Mouse (Mus musculus) MEL (cell line): ENCODE measurements around the gene Prss12. TPM values are rescaled to one million over a fixed set of nuclear protein-coding genes. Genes with fewer than 3 reads are reported as not detected.
A peak's percentile ranks its signal among the peaks of the same experiment; 100 is the strongest.

Experiments
- DNase-seq: peaks from one replicate; pipeline ENCODE4 v3.0.0; 2011; ENCODE audit warnings: low read depth, low spot score
- H3K27ac ChIP-seq: 2 replicates; pipeline ENCODE4 v1.5.1; 2012; ENCODE audit warnings: low read depth, mild to moderate bottlenecking, control low read depth, low read length, moderate library complexity; ENCODE audit not compliant: control insufficient read depth
- H3K27me3 ChIP-seq, 2 experiments: fragments of 150-350 bp in 1 of 2; sonication (generic) in 1 of 2; 2 replicates each; pipeline ENCODE4 v1.6.1; 2012; ENCODE audit warnings: low read length in 2 of 2, mild to moderate bottlenecking in 2 of 2, improper control_type of control experiment in 1 of 2, moderate library complexity in 1 of 2; ENCODE audit not compliant: insufficient read depth in 2 of 2, control insufficient read depth in 1 of 2
- H3K36me3 ChIP-seq, 2 experiments: 2 replicates each; pipeline ENCODE4 v1.6.1; 2012 to 2014; ENCODE audit warnings: low read length in 2 of 2, improper control_type of control experiment in 1 of 2, inconsistent platforms in 1 of 2, mild to moderate bottlenecking in 1 of 2; ENCODE audit not compliant: insufficient read depth in 2 of 2, control insufficient read depth in 1 of 2
- H3K4me1 ChIP-seq, 2 experiments: fragments of 150-350 bp in 1 of 2; sonication (generic) in 1 of 2; 2 replicates each; pipeline ENCODE4 v1.6.1; 2012; ENCODE audit warnings: low read length in 2 of 2, improper control_type of control experiment in 1 of 2, mild to moderate bottlenecking in 1 of 2; ENCODE audit not compliant: insufficient read depth in 2 of 2, control insufficient read depth in 1 of 2
- H3K4me3 ChIP-seq, 2 experiments: fragments of 150-350 bp in 1 of 2; sonication (generic) in 1 of 2; 2 replicates each; pipeline ENCODE4 v1.5.1; 2012; ENCODE audit warnings: low read depth in 2 of 2, low read length in 2 of 2, mild to moderate bottlenecking in 2 of 2, moderate library complexity in 2 of 2, control low read depth in 1 of 2, improper control_type of control experiment in 1 of 2; ENCODE audit not compliant: control insufficient read depth in 1 of 2, insufficient read depth in 1 of 2
- H3K79me2 ChIP-seq: 2 replicates; pipeline ENCODE4 v1.6.1; 2012; ENCODE audit warnings: mild to moderate bottlenecking, low read length, moderate library complexity; ENCODE audit not compliant: control insufficient read depth, poor library complexity, insufficient read depth
- H3K9ac ChIP-seq: 2 replicates; pipeline ENCODE4 v1.6.1; 2012; ENCODE audit warnings: low read depth, mild to moderate bottlenecking, control low read depth, low read length, moderate library complexity; ENCODE audit not compliant: control insufficient read depth, poor library complexity, severe bottlenecking
- H3K9me3 ChIP-seq: fragments of 150-350 bp; sonication (generic); replicated peaks from 2 replicates; pipeline ENCODE4 v1.6.1; 2012; ENCODE audit warnings: mild to moderate bottlenecking, low read length, improper control_type of control experiment, moderate library complexity; ENCODE audit not compliant: insufficient read depth
- BHLHE40 ChIP-seq: IDR thresholded peaks from 2 replicates; pipeline ENCODE4 v1.6.1; 2012; ENCODE audit warnings: low read depth, mild to moderate bottlenecking, inconsistent platforms, low read length, improper control_type of control experiment, borderline replicate concordance
- CHD1 ChIP-seq: IDR thresholded peaks from 2 replicates; pipeline ENCODE4 v1.6.1; 2012; ENCODE audit warnings: low read depth, mild to moderate bottlenecking, inconsistent platforms, low read length, improper control_type of control experiment
- CHD2 ChIP-seq: IDR thresholded peaks from 2 replicates; pipeline ENCODE4 v1.6.1; 2011; ENCODE audit warnings: low read length, improper control_type of control experiment
- CTCF ChIP-seq, 3 experiments: IDR thresholded peaks in 2 of 3; conservative IDR thresholded peaks in 1 of 3; 2 replicates each; pipeline ENCODE4 v1.5.1; 2011 to 2012; ENCODE audit warnings: low read length in 3 of 3, low read depth in 2 of 3, mild to moderate bottlenecking in 2 of 3, improper control_type of control experiment in 1 of 3, inconsistent platforms in 1 of 3, mixed read lengths in 1 of 3, moderate library complexity in 1 of 3; ENCODE audit not compliant: control insufficient read depth in 1 of 3, insufficient read depth in 1 of 3, poor library complexity in 1 of 3, severe bottlenecking in 1 of 3
- E2F4 ChIP-seq: IDR thresholded peaks from 2 replicates; pipeline ENCODE4 v1.6.1; 2011; ENCODE audit warnings: low read depth, low read length, improper control_type of control experiment, borderline replicate concordance
- ETS1 ChIP-seq: IDR thresholded peaks from 2 replicates; pipeline ENCODE4 v1.6.1; 2012; ENCODE audit warnings: low read depth, mild to moderate bottlenecking, inconsistent platforms, low read length, improper control_type of control experiment, moderate library complexity
- GABPA ChIP-seq: IDR thresholded peaks from 2 replicates; pipeline ENCODE4 v1.6.1; 2012; ENCODE audit warnings: low read depth, mild to moderate bottlenecking, inconsistent platforms, low read length, improper control_type of control experiment, moderate library complexity
- GATA1 ChIP-seq: IDR thresholded peaks from 2 replicates; pipeline ENCODE4 v1.6.1; 2011; ENCODE audit warnings: low read depth, low read length, improper control_type of control experiment
- MAFK ChIP-seq: IDR thresholded peaks from 2 replicates; pipeline ENCODE4 v1.6.1; 2011; ENCODE audit warnings: low read depth, mild to moderate bottlenecking, low read length, improper control_type of control experiment, borderline replicate concordance
- MAX ChIP-seq: IDR thresholded peaks from 2 replicates; pipeline ENCODE4 v1.6.1; 2011; ENCODE audit warnings: low read length, improper control_type of control experiment
- MAZ ChIP-seq: IDR thresholded peaks from 2 replicates; pipeline ENCODE4 v1.6.1; 2012; ENCODE audit warnings: low read depth, mild to moderate bottlenecking, inconsistent platforms, low read length, improper control_type of control experiment
- MEF2A ChIP-seq: IDR thresholded peaks from 2 replicates; pipeline ENCODE4 v1.6.1; 2014; ENCODE audit warnings: low read depth, mild to moderate bottlenecking, inconsistent platforms, low read length, improper control_type of control experiment; ENCODE audit not compliant: poor library complexity, insufficient replicate concordance, severe bottlenecking; ENCODE audit errors: extremely low read depth
- MYB ChIP-seq: IDR thresholded peaks from 2 replicates; pipeline ENCODE4 v1.6.1; 2011; ENCODE audit warnings: mild to moderate bottlenecking, low read depth, low read length, improper control_type of control experiment
- MYC ChIP-seq: IDR thresholded peaks from 2 replicates; pipeline ENCODE4 v1.6.1; 2011; ENCODE audit warnings: low read depth, mild to moderate bottlenecking, low read length, improper control_type of control experiment, moderate library complexity
- POLR2AphosphoS2 ChIP-seq: IDR thresholded peaks from 2 replicates; pipeline ENCODE4 v1.6.1; 2011; ENCODE audit warnings: low read length, improper control_type of control experiment
- POLR2AphosphoS5 ChIP-seq: IDR thresholded peaks from 2 replicates; pipeline ENCODE4 v1.6.1; 2012; ENCODE audit warnings: low read depth, borderline replicate concordance, mild to moderate bottlenecking, inconsistent platforms, low read length, moderate library complexity, mixed read lengths
- SIN3A ChIP-seq: IDR thresholded peaks from 2 replicates; pipeline ENCODE4 v1.6.1; 2012; ENCODE audit warnings: low read length, improper control_type of control experiment, inconsistent platforms
- SMC3 ChIP-seq: IDR thresholded peaks from 2 replicates; pipeline ENCODE4 v1.6.1; 2011; ENCODE audit warnings: low read depth, low read length, improper control_type of control experiment
- TAL1 ChIP-seq: IDR thresholded peaks from 2 replicates; pipeline ENCODE4 v1.6.1; 2012; ENCODE audit warnings: mild to moderate bottlenecking, inconsistent platforms, low read length, moderate library complexity, mixed read lengths
- TBP ChIP-seq: IDR thresholded peaks from 2 replicates; pipeline ENCODE4 v1.8.0; 2011; ENCODE audit warnings: low read depth, low read length, improper control_type of control experiment
- TCF12 ChIP-seq: IDR thresholded peaks from 2 replicates; pipeline ENCODE4 v1.6.1; 2014; ENCODE audit warnings: low read depth, mild to moderate bottlenecking, inconsistent platforms, low read length, improper control_type of control experiment, moderate library complexity
- USF1 ChIP-seq: IDR thresholded peaks from 2 replicates; pipeline ENCODE4 v1.6.1; 2014; ENCODE audit warnings: low read depth, mild to moderate bottlenecking, inconsistent platforms, low read length, improper control_type of control experiment, moderate library complexity
- USF2 ChIP-seq, 2 experiments: IDR thresholded peaks; 2 replicates each; pipeline ENCODE4 v1.6.1; 2011 to 2012; ENCODE audit warnings: improper control_type of control experiment in 2 of 2, low read length in 2 of 2, borderline replicate concordance in 1 of 2, inconsistent platforms in 1 of 2, low read depth in 1 of 2, mild to moderate bottlenecking in 1 of 2; ENCODE audit not compliant: insufficient read depth in 1 of 2
- ZKSCAN1 ChIP-seq: IDR thresholded peaks from 2 replicates; pipeline ENCODE4 v1.6.1; 2012; ENCODE audit warnings: low read depth, mild to moderate bottlenecking, inconsistent platforms, low read length, improper control_type of control experiment, moderate library complexity
- ZMIZ1 ChIP-seq: IDR thresholded peaks from 2 replicates; pipeline ENCODE4 v1.6.1; 2012; ENCODE audit warnings: low read depth, mild to moderate bottlenecking, inconsistent platforms, low read length, improper control_type of control experiment, moderate library complexity
- polyA plus RNA-seq, 2 experiments: library from polyadenylated mRNA; stranded (reverse) in 1 of 2; unstranded in 1 of 2; fragments of >175 nt in 1 of 2; fragments of >200 nt in 1 of 2; gene quantifications; 2 replicates each; pipeline versions ENCODE4 v1.2.1 to v1.2.4; 2012; ENCODE audit warnings: low replicate concordance in 2 of 2, low read depth in 1 of 2; ENCODE audit not compliant: insufficient read length in 2 of 2, insufficient read depth in 1 of 2, missing spikeins in 1 of 2
- total RNA-seq: library from RNA; depleted of rRNA; stranded (reverse); fragments of 300-350 nt; gene quantifications from 2 replicates; pipeline ENCODE4 v1.2.3, GENCODE M21; 2012

Prss12 gene
- total and polyA plus RNA-seq, 3 experiments, result 0.23 TPM; not detected in 2

GRCm38 (mm10) chr3:123506699-123507662 lies 60.3 kb downstream of the Prss12 start (continued):
- TF ChIP-seq MAZ, result no peak

DNA sequence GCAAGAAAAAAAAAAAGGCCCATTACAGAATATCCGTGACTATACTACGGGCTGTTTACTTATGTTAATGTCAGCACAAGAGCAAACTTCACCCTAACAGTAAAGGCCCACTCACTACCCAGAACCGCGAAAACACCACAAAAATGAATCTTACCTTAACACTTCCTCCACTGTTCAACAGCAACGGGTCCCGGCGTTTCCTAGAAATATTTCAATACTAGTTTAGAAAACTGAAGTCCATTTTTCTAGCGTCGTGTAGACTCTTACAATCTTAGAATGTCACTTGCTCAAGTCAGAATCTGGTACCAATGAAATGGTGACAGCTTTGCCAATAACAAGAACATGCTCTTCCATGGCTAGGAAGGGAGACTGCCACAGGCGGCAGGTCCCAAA lies 60.9 kb downstream of the Prss12 start:
- peak overlapping the region; percentile 81 for H3K9ac ChIP-seq
- H3K4me1 ChIP-seq, result peaks cover 0 to 13% of the 10 kb centered on the region in 2 experiments; a peak in 1 of 4 replicates
- H3K36me3 ChIP-seq, result peaks cover 6 to 19% of the 10 kb centered on the region in 2 experiments; a peak in 2 of 4 replicates
- TF ChIP-seq E2F4, result no peak
- TF ChIP-seq CHD1, result peak; percentile 98
- TF ChIP-seq POLR2AphosphoS2, result 0 out of 2 replicates have a peak, but pooled peaks have one; percentile 52
- peak; percentile 38 for TF ChIP-seq SIN3A
- no peak for TF ChIP-seq ZKSCAN1
- TF ChIP-seq, all 39 proteins: peak for 3
- Histone ChIP-seq H3K79me2 (peaks cover 16% of the 10 kb centered on the region), H3K4me3 (peak overlapping the region; percentile 73 to 85), H3K9me3 (no peaks in the 10 kb centered on the region), H3K27me3 (no peaks in the 10 kb centered on the region), H3K27ac (peak overlapping the region; percentile 80)
- no peak for DNase-seq

DNA sequence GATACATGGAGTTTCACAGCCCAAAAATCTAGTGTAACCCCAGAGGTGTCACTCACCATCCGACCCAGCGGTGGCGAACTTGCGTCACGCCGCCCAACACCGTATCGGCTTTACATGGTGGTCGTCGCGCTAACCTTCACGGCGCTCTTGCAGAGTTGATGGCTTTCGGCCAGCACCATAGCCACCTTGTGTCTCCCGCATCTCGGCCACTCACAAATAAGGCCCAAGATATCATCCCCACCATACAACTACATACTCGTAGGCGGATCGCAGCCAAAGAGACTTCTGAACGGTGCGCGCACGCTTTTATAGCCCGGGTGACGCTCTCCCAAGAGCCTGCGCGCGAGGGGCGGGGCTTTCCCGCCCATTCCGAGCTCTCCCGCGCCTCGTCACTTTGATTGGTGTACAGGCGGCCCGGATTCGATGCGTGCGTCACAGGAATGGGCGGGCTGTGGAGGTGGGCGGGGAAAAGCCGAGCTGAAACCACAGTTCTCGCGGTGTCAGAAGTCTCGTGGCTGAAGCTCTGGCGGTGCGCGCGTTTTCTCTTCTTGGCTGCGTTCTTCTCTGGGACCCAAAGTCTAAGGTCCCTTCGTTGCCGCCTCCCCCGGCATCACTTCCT lies 61.5 kb downstream of the Prss12 start:
- peaks cover 6 to 19% of the 10 kb centered on the region in 2 experiments; a peak in 2 of 4 replicates for H3K36me3 ChIP-seq
- H3K9ac ChIP-seq, result peak overlapping the region; percentile 98
- peak; percentile 99 for DNase-seq
- H3K27me3 ChIP-seq, result no peaks in the 10 kb centered on the region
- peak overlapping the region; percentile 73 to 95 for H3K4me3 ChIP-seq
- peaks cover 16% of the 10 kb centered on the region for H3K79me2 ChIP-seq
- no peaks in the 10 kb centered on the region for H3K9me3 ChIP-seq
- H3K27ac ChIP-seq, result peak overlapping the region; percentile 99
- peaks cover 0 to 13% of the 10 kb centered on the region in 2 experiments; a peak in 1 of 4 replicates for H3K4me1 ChIP-seq
- TF ChIP-seq MYC (peak; percentile 74), GATA1 (no peak), USF2 (IDR thresholded peaks at IDR 0.05; ENCODE audit: borderline replicate concordance in 1 of 2, insufficient read depth in 1 of 2, low read depth in 1 of 2, low read length in 2 of 2) (no peak), MYB (no peak), CHD1 (no peak; the same call in 1 of the 2 replicates), ZMIZ1 (peak; percentile 99), SMC3 (no peak), USF1 (no peak; the same call in 1 of the 2 replicates), CHD2 (peak; percentile 87), GABPA (no peak), MEF2A (no peak), CTCF (IDR thresholded peaks at IDR 0.05 in 2 of 3, conservative IDR thresholded peaks at IDR 0.05 in 1 of 3; ENCODE audit: control insufficient read depth in 1 of 3, insufficient read depth in 1 of 3, low read depth in 2 of 3, low read length in 3 of 3, poor library complexity in 1 of 3, severe bottlenecking in 1 of 3) (0 out of 6 replicates have a peak, but pooled peaks of 1 of the 3 experiments have one; percentile 6), MAZ (no peak), BHLHE40 (no peak), E2F4 (peak; percentile 80; the same call in 1 of the 2 replicates), TAL1 (no peak), TCF12 (peak; percentile 80), ETS1 (0 out of 2 replicates have a peak, but pooled peaks have one; percentile 15), POLR2AphosphoS5 (peak; percentile 100), TBP (peak; percentile 99), MAFK (no peak), MAX (0 out of 2 replicates have a peak, but pooled peaks have one; percentile 1)
